Mouse (Mus musculus): ENCODE measurements around the gene Habp4. TPM values are rescaled to one million over a fixed set of nuclear protein-coding genes. Genes with fewer than 3 reads are reported as not detected.

Gene Habp4
- polyA plus RNA-seq, 1 experiment from 2014 or later: 39.3 TPM

- Histone ChIP-seq H3K36me3 (no peaks in the 10 kb centered on the region), H3K4me3 (peak overlapping the region; percentile 92), H3K9me3 (no peaks in the 10 kb centered on the region), H3K27ac (peak overlapping the region; percentile 96), H3K27me3 (ENCODE audit: insufficient read depth, poor library complexity, severe bottlenecking) (no peaks in the 10 kb centered on the region), H3K4me1 (peaks cover 30% of the 10 kb centered on the region)
- whole genome bisulfite sequencing: 1% methylated on average over 17 of the region's 18 CpGs
- peak; percentile 87 for DNase-seq (ENCODE audit: low spot score)
Observed at GRCm38 (mm10) chr13:64153751-64154267, 7.8 kb upstream of the Habp4 start.

- H3K27ac ChIP-seq: peak overlapping the region; percentile 96
- no peaks in the 10 kb centered on the region for H3K27me3 ChIP-seq (ENCODE audit: insufficient read depth, poor library complexity, severe bottlenecking)
- no peak overlapping the region for H3K4me3 ChIP-seq
Observed at GRCm38 (mm10) chr13:64154651-64155050, 7.0 kb upstream of the Habp4 start.

GRCm38 (mm10) chr13:64155171-64155571 is 6.5 kb upstream of the Habp4 start:
- 11% methylated on average over 1 of the region's 1 CpGs for WGBS
- no peaks in the 10 kb centered on the region for H3K27me3 ChIP-seq (ENCODE audit: insufficient read depth, poor library complexity, severe bottlenecking)
- no peaks in the 10 kb centered on the region for H3K36me3 ChIP-seq
- peaks cover 19% of the 10 kb centered on the region for H3K4me1 ChIP-seq
- peak overlapping the region; percentile 96; the same call in 1 of the 2 replicates for H3K27ac ChIP-seq
- DNase-seq (ENCODE audit: low spot score): peak; percentile 83
- no peaks in the 10 kb centered on the region for H3K9me3 ChIP-seq
- no peak overlapping the region for H3K4me3 ChIP-seq

More at GRCm38 (mm10) chr13:64154651-64155050, 7.0 kb upstream of the Habp4 start:
- Histone ChIP-seq H3K9me3 (no peaks in the 10 kb centered on the region), H3K4me1 (peaks cover 25% of the 10 kb centered on the region), H3K36me3 (no peaks in the 10 kb centered on the region)
- WGBS: 54% methylated on average over 2 of the region's 2 CpGs
- no peak for DNase-seq (ENCODE audit: low spot score)

DNA sequence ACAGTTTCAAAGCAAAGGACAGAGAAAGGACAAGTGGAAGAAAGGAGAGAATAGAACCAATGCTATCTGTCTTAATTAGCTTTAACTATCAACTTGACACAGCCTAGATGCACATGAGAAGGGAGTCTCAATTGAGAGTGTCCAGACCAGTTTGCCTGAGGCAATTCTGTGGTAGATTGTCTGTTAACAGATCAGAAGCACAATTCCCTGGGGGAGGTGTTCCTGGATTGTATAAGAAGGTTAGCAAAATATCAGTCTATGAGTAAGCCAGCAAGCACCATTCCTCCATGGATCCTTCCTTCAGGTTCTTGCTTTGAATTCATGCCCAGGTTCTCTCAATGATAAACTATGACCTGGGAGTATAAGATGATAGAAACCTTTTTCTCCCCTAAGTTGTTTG is 4.7 kb upstream of the Habp4 start:
- H3K27ac ChIP-seq: no peak overlapping the region
- peaks cover 12% of the 10 kb centered on the region for H3K4me1 ChIP-seq
- no peak overlapping the region for H3K4me3 ChIP-seq
- no peaks in the 10 kb centered on the region for H3K27me3 ChIP-seq (ENCODE audit: insufficient read depth, poor library complexity, severe bottlenecking)
- DNase-seq (ENCODE audit: low spot score): no peak
- no peaks in the 10 kb centered on the region for H3K36me3 ChIP-seq
- H3K9me3 ChIP-seq: no peaks in the 10 kb centered on the region

DNA sequence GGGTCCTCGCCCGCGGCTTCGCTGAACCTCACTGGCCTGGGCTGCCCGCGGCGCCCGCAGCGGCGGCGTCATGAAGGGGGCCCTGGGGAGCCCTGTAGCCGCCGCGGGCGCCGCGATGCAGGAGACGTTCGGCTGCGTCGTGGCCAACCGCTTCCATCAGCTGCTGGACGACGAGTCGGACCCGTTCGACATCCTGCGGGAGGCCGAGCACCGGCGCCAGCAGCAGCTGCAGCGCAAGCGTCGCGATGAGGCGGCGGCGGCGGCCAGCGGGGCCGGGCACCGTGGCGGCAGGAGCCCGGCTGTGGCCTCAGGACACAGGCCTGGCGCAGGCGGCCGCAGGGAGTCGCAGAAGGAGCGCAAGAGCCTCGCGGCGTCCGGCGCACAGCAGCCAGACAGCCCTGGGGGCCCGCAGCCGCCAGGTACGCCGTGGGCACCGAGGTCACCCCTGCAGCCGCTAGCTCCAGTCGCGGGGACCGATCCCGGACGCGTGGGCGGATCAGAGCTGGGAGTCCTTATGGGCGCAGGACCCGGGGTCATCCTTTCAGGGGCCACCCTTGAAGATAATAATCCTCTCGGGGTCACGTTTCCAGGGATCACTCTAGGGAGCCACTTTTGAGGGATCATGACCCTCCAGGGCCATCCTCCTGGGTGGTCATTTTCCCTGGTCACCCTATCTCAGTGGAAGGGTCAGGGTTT is 440 bp downstream of the Habp4 start:
- Histone ChIP-seq H3K27me3 (ENCODE audit: insufficient read depth, poor library complexity, severe bottlenecking) (no peaks in the 10 kb centered on the region), H3K9me3 (peaks cover 4% of the 10 kb centered on the region; the same call in 1 of the 2 replicates), H3K4me1 (peaks cover 17% of the 10 kb centered on the region), H3K36me3 (peaks cover 16% of the 10 kb centered on the region), H3K27ac (peak overlapping the region; percentile 92), H3K4me3 (peak overlapping the region; percentile 81)
- DNase-seq (ENCODE audit: low spot score): no peak
- under 1% methylated on average over 71 of the region's 71 CpGs for WGBS

- DNase-seq (ENCODE audit: low spot score): no peak
- H3K27ac ChIP-seq: peak overlapping the region; percentile 92
- peaks cover 17% of the 10 kb centered on the region for H3K4me1 ChIP-seq
- H3K27me3 ChIP-seq (ENCODE audit: insufficient read depth, poor library complexity, severe bottlenecking): no peaks in the 10 kb centered on the region
- H3K9me3 ChIP-seq: peaks cover 8% of the 10 kb centered on the region; the same call in 1 of the 2 replicates
- H3K36me3 ChIP-seq: peaks cover 22% of the 10 kb centered on the region
- peak overlapping the region; percentile 81 for H3K4me3 ChIP-seq
- 2% methylated on average over 14 of the region's 14 CpGs for WGBS
Observed at GRCm38 (mm10) chr13:64162626-64163025, 1.0 kb downstream of the Habp4 start.

DNA sequence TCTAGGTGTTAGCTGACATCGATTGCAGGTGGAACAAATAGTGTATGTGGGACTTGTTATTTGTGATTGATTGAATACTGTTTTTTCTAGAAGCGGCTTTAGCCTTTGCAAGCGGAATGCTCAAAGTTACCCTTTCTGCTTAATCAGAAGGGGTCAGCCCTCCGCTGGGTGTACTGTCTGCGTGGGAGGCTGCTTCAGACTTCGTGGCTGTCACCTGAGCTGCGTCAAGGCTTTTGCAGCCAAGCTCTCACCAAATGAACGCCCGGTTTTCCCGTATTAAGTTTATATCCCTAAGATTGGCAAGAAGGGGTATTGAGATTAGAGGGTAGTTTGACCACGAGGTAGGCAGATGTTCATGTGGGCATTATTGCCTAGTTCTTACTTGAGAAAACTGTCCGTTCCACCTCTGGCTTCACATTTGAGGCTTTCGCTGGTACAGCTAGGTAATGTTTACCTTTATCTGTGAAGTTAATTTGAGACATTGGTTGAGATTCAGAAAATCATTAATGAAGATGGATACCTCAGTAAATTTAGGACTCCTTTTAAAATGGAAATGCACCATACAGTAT is 1.6 kb downstream of the Habp4 start:
- WGBS: 39% methylated on average over 13 of the region's 13 CpGs
- Histone ChIP-seq H3K9me3 (peaks cover 9% of the 10 kb centered on the region), H3K36me3 (peaks cover 25% of the 10 kb centered on the region), H3K27ac (no peak overlapping the region), H3K4me1 (peaks cover 17% of the 10 kb centered on the region), H3K4me3 (peak overlapping the region; percentile 81), H3K27me3 (ENCODE audit: insufficient read depth, poor library complexity, severe bottlenecking) (no peaks in the 10 kb centered on the region)
- DNase-seq (ENCODE audit: low spot score): no peak

- Histone ChIP-seq H3K4me1 (no peaks in the 10 kb centered on the region), H3K27ac (no peak overlapping the region), H3K9me3 (peaks cover 51% of the 10 kb centered on the region), H3K36me3 (peaks cover 87% of the 10 kb centered on the region), H3K4me3 (no peak overlapping the region), H3K27me3 (ENCODE audit: insufficient read depth, poor library complexity, severe bottlenecking) (no peaks in the 10 kb centered on the region)
- 94% methylated on average over 25 of the region's 25 CpGs for WGBS
- DNase-seq (ENCODE audit: low spot score): no peak
Observed at GRCm38 (mm10) chr13:64169746-64170145, 8.1 kb downstream of the Habp4 start.

DNA sequence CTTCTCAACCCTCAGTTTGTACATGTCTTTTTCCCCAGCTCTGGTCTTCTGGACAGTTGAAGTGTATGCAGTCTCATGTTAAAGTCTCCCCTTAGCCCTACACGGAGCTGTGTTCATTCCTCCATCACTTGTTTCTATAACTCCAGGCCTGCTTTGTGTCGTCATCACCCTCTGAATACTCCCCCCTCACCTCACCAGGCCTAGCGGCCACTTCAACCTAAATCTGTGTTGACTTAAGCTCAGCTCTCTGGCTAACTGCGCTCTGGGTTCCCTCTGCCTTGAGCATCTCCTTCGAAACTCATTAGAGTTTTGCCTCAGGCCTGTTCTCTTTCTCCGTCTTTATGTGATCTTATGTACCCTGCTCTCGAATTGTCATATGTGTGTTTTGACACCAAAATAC is 16.4 kb downstream of the Habp4 start:
- Histone ChIP-seq H3K36me3 (peaks cover 83% of the 10 kb centered on the region), H3K4me3 (no peak overlapping the region), H3K27me3 (ENCODE audit: insufficient read depth, poor library complexity, severe bottlenecking) (no peaks in the 10 kb centered on the region), H3K4me1 (peaks cover 11% of the 10 kb centered on the region), H3K9me3 (peaks cover 2% of the 10 kb centered on the region; the same call in 1 of the 2 replicates), H3K27ac (no peak overlapping the region)
- WGBS: 62% methylated on average over 7 of the region's 7 CpGs
- no peak for DNase-seq (ENCODE audit: low spot score)

GRCm38 (mm10) chr13:64178746-64179652 is 17.4 kb downstream of the Habp4 start:
- Histone ChIP-seq H3K4me1 (peaks cover 11% of the 10 kb centered on the region), H3K4me3 (no peak overlapping the region), H3K36me3 (peaks cover 82% of the 10 kb centered on the region), H3K9me3 (no peaks in the 10 kb centered on the region), H3K27ac (peak overlapping the region; percentile 47; the same call in 1 of the 2 replicates), H3K27me3 (ENCODE audit: insufficient read depth, poor library complexity, severe bottlenecking) (no peaks in the 10 kb centered on the region)
- no peak for DNase-seq (ENCODE audit: low spot score)
- 65% methylated on average over 13 of the region's 13 CpGs for WGBS

DNA sequence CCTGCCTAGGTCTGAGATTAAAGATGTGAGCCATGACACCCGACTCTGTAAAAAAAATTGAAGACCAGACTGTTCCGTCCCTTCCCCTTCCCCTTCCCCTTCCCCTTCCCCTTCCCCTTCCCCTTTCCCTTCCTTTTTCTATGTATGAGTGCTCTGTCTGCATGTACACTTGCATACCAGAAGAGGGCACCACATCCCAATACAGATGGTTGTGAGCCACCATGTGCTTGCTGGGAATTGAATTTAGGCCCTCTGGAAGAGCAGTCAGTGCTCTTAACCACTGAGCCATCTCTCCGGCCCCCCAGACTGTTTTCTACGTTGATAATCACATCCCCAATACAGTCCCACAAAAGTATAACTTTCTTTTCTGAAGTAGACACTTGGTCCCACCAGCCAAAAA is 18.7 kb downstream of the Habp4 start:
- Histone ChIP-seq H3K27me3 (ENCODE audit: insufficient read depth, poor library complexity, severe bottlenecking) (no peaks in the 10 kb centered on the region), H3K9me3 (no peaks in the 10 kb centered on the region), H3K4me3 (no peak overlapping the region), H3K4me1 (peaks cover 11% of the 10 kb centered on the region), H3K27ac (no peak overlapping the region), H3K36me3 (peaks cover 82% of the 10 kb centered on the region)
- no peak for DNase-seq (ENCODE audit: low spot score)
- WGBS: 86% methylated on average over 4 of the region's 4 CpGs

- DNase-seq (ENCODE audit: low spot score): no peak
- Histone ChIP-seq H3K36me3 (peaks cover 84% of the 10 kb centered on the region), H3K27me3 (ENCODE audit: insufficient read depth, poor library complexity, severe bottlenecking) (no peaks in the 10 kb centered on the region), H3K27ac (no peak overlapping the region), H3K9me3 (no peaks in the 10 kb centered on the region), H3K4me1 (peaks cover 11% of the 10 kb centered on the region), H3K4me3 (no peak overlapping the region)
- 82% methylated on average over 3 of the region's 3 CpGs for WGBS
Observed at GRCm38 (mm10) chr13:64180888-64181287, 19.3 kb downstream of the Habp4 start.
